Mouse (Mus musculus): ENCODE results near the gene Ssh2. TPM values are rescaled to one million over a fixed set of nuclear protein-coding genes. Genes with fewer than 3 reads are reported as not detected.
A peak's percentile ranks its signal among the peaks of the same experiment; 100 is the strongest.

Gene Ssh2
- polyA plus RNA-seq, 1 experiment from 2014 or later: 2.7 TPM

DNA sequence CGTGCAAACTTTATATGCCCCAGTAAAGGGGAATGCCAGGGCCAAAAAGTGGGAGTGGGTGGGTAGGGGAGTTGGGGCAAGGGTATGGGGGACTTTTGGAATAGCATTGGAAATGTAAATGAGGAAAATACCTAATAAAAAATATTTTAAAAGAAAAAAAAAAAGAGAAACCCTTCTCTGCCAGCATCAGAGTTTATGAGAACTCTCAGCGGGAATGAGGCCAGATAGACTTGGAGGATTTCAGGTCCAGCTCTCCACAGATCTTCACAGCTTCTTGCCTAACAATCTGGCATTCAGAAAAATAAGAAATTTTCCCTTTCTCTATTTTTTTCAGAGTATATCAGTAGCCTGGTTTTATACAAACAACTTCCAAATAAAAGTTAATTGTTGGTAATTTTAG lies 220.9 kb downstream of the Ssh2 start:
- ATAC-seq: no peak
- TF ChIP-seq CTCF (IDR thresholded peaks at IDR 0.05; ENCODE audit: low read depth): no peak
- Histone ChIP-seq H3K36me3 (ENCODE audit: control insufficient read depth, insufficient read depth) (peaks cover 21% of the 10 kb centered on the region), H3K27me3 (replicated peaks; ENCODE audit: control insufficient read depth, insufficient read depth, low read length) (no peaks in the 10 kb centered on the region), H3K27ac (ENCODE audit: low read depth, low read length) (no peak overlapping the region), H3K4me3 (ENCODE audit: low read depth, low read length) (no peak overlapping the region), H3K9ac (ENCODE audit: low read depth, low read length) (no peak overlapping the region), H3K4me1 (replicated peaks; ENCODE audit: control insufficient read depth, insufficient read depth, low read length) (no peaks in the 10 kb centered on the region), H3K4me2 (replicated peaks; ENCODE audit: low read depth) (no peak overlapping the region), H3K9me3 (ENCODE audit: control insufficient read depth) (no peaks in the 10 kb centered on the region)
- 95% methylated on average over 2 of the region's 2 CpGs for WGBS

DNA sequence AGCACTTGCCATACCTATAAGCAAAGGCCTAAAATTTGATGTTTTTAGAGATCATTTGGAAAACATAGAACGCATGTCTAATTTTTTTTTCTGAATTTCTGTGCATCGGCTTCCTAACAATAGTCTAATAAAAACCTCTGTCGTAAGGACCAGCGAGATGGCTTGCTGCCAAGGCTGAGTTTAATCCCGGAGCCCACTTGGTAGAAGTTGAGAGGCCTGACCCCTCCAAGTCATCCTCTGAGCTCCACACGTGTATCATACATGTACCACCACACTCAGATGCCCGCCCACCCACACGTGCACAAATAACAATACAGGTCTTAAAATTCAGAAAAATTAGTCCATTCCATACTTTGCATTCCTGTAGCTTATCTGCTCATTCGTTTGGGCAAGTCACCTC lies 224.0 kb downstream of the Ssh2 start:
- H3K4me2 ChIP-seq (replicated peaks; ENCODE audit: low read depth): no peak overlapping the region
- no peaks in the 10 kb centered on the region for H3K4me1 ChIP-seq (replicated peaks; ENCODE audit: control insufficient read depth, insufficient read depth, low read length)
- no peaks in the 10 kb centered on the region for H3K9me3 ChIP-seq (ENCODE audit: control insufficient read depth)
- H3K9ac ChIP-seq (ENCODE audit: low read depth, low read length): no peak overlapping the region
- H3K27ac ChIP-seq (ENCODE audit: low read depth, low read length): no peak overlapping the region
- ATAC-seq: no peak
- no peak overlapping the region for H3K4me3 ChIP-seq (ENCODE audit: low read depth, low read length)
- H3K27me3 ChIP-seq (replicated peaks; ENCODE audit: control insufficient read depth, insufficient read depth, low read length): no peaks in the 10 kb centered on the region
- peaks cover 23% of the 10 kb centered on the region for H3K36me3 ChIP-seq (ENCODE audit: control insufficient read depth, insufficient read depth)
- TF ChIP-seq CTCF (IDR thresholded peaks at IDR 0.05; ENCODE audit: low read depth): no peak
- WGBS: 77% methylated on average over 9 of the region's 9 CpGs

DNA sequence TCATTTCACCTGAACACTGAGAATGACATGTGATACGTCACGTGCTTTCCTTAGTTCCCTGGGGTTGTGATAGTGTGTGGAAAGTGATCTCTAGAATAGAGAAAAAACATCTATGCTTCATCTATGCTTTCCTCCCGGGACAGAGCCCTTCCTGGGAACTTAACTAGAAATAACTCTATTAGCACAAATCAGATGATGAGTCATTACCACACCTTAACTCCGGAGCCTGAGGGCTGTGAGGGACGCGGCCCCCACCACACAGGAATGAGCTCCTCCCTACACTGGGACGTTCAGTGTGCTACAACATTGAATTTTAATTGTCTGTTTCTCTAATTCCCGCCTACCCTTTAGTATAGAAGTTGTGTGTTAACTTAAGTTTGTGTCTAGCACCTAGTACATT lies 224.9 kb downstream of the Ssh2 start:
- no peak overlapping the region for H3K4me2 ChIP-seq (replicated peaks; ENCODE audit: low read depth)
- no peak overlapping the region for H3K27ac ChIP-seq (ENCODE audit: low read depth, low read length)
- no peaks in the 10 kb centered on the region for H3K4me1 ChIP-seq (replicated peaks; ENCODE audit: control insufficient read depth, insufficient read depth, low read length)
- H3K9ac ChIP-seq (ENCODE audit: low read depth, low read length): no peak overlapping the region
- no peaks in the 10 kb centered on the region for H3K9me3 ChIP-seq (ENCODE audit: control insufficient read depth)
- TF ChIP-seq CTCF (IDR thresholded peaks at IDR 0.05; ENCODE audit: low read depth): no peak
- 0 out of 2 replicates have a peak, but pooled peaks have one; percentile 31 for ATAC-seq
- no peak overlapping the region for H3K4me3 ChIP-seq (ENCODE audit: low read depth, low read length)
- peaks cover 23% of the 10 kb centered on the region for H3K36me3 ChIP-seq (ENCODE audit: control insufficient read depth, insufficient read depth)
- no peaks in the 10 kb centered on the region for H3K27me3 ChIP-seq (replicated peaks; ENCODE audit: control insufficient read depth, insufficient read depth, low read length)
- WGBS: 60% methylated on average over 8 of the region's 8 CpGs

DNA sequence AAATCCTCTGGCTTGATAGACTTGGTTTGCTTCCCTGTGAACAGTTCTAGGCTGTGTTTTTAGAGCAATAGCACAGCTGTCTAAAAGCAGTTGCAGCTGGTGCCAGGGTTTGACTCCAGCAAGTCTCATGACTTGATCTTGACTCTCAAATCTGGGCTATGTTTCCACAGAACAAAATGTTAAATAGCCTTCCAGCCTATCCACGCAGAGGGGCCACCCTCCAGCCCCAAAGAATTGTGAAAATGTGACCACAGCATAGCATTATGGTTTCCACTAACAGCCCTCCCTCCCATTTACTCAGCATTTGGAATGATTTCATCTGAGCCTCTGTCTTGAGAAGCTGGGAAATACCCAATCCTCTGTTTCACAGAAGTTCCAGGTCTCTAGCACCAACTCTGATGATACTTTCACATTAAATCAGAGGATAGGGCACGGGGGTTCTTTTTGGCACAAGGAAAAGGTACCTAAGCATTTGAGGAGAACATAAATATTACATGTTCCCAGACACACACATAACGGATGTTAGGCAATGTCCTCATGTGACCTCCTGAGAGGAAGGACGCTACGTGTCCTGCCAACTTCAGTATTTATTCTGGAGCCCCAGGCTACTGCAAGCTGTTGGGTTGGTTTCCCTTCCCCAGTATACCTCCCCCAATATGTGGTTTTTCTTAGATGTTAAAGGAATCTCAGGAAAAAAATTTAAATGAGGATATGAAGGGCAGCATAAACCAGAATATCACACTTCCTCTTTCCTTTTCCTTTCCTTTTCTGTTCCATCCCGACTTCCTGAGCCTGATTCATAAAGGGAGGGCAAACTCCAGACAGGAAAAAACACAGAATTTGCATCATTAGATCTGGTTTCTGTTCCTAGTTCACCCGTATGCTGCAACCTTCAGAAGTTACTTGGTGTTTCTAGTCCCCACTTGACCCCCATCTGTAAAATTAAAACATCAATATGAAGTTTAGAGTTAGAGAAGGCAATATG lies 226.4 kb downstream of the Ssh2 start:
- Histone ChIP-seq H3K27ac (ENCODE audit: low read depth, low read length) (peak overlapping the region; percentile 50; the same call in 1 of the 2 replicates), H3K27me3 (replicated peaks; ENCODE audit: control insufficient read depth, insufficient read depth, low read length) (no peaks in the 10 kb centered on the region), H3K9ac (ENCODE audit: low read depth, low read length) (no peak overlapping the region), H3K9me3 (ENCODE audit: control insufficient read depth) (no peaks in the 10 kb centered on the region), H3K4me1 (replicated peaks; ENCODE audit: control insufficient read depth, insufficient read depth, low read length) (no peaks in the 10 kb centered on the region), H3K4me2 (replicated peaks; ENCODE audit: low read depth) (no peak overlapping the region), H3K4me3 (ENCODE audit: low read depth, low read length) (no peak overlapping the region), H3K36me3 (ENCODE audit: control insufficient read depth, insufficient read depth) (peaks cover 23% of the 10 kb centered on the region)
- WGBS: 54% methylated on average over 7 of the region's 7 CpGs
- no peak for TF ChIP-seq CTCF (IDR thresholded peaks at IDR 0.05; ENCODE audit: low read depth)
- no peak for ATAC-seq

DNA sequence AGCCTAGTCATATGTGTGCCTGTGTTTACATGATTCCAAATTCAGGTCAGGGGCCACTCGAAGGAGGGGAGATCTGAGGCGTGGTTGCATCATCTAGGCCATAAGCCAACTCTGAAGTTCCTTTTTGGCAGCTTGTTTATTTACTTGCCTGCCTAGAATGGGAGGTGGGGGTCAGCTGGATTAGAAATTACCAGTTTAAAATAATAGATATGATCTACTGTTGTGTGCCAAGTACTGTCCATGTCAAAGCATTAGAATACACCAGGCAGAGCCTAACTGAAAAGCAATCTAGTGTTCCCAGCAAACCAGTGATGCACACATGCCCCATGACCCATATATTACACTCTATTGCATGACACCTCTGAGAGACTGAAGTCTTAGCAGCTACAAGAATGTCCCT lies 228.9 kb downstream of the Ssh2 start:
- TF ChIP-seq CTCF (IDR thresholded peaks at IDR 0.05; ENCODE audit: low read depth): no peak
- Histone ChIP-seq H3K4me3 (ENCODE audit: low read depth, low read length) (no peak overlapping the region), H3K9me3 (ENCODE audit: control insufficient read depth) (no peaks in the 10 kb centered on the region), H3K4me2 (replicated peaks; ENCODE audit: low read depth) (no peak overlapping the region), H3K27ac (ENCODE audit: low read depth, low read length) (no peak overlapping the region), H3K9ac (ENCODE audit: low read depth, low read length) (no peak overlapping the region), H3K4me1 (replicated peaks; ENCODE audit: control insufficient read depth, insufficient read depth, low read length) (no peaks in the 10 kb centered on the region), H3K27me3 (replicated peaks; ENCODE audit: control insufficient read depth, insufficient read depth, low read length) (no peaks in the 10 kb centered on the region), H3K36me3 (ENCODE audit: control insufficient read depth, insufficient read depth) (peaks cover 24% of the 10 kb centered on the region)
- WGBS: 46% methylated on average over 2 of the region's 2 CpGs
- ATAC-seq: no peak

DNA sequence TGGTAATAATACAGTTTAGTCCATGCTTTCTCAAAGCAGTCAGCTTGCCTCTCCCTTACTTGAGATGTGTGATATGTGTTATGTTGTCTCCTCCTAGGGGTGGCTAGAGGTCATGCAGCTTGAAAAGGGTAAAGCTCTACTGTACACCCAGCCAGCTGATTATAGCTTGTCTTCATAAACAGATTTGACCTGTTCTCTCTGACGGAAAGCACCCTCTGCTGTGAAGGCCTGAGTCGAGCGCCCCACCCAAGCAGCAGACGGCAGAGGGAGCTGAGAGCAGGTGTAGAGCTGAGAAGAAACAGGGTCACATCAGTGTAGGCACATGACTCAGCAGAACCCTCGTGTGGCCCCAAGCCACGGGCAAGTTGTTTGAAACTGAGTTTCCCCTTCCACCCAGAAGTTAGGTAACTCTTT lies 230.5 kb downstream of the Ssh2 start:
- Histone ChIP-seq H3K9ac (ENCODE audit: low read depth, low read length) (no peak overlapping the region), H3K9me3 (ENCODE audit: control insufficient read depth) (no peaks in the 10 kb centered on the region), H3K4me1 (replicated peaks; ENCODE audit: control insufficient read depth, insufficient read depth, low read length) (no peaks in the 10 kb centered on the region), H3K27ac (ENCODE audit: low read depth, low read length) (no peak overlapping the region; the same call in 1 of the 2 replicates), H3K4me2 (replicated peaks; ENCODE audit: low read depth) (no peak overlapping the region), H3K4me3 (ENCODE audit: low read depth, low read length) (no peak overlapping the region), H3K27me3 (replicated peaks; ENCODE audit: control insufficient read depth, insufficient read depth, low read length) (no peaks in the 10 kb centered on the region), H3K36me3 (ENCODE audit: control insufficient read depth, insufficient read depth) (peaks cover 22% of the 10 kb centered on the region)
- peak; percentile 90 for TF ChIP-seq CTCF (IDR thresholded peaks at IDR 0.05; ENCODE audit: low read depth)
- peak; percentile 85 for ATAC-seq
- WGBS: 13% methylated on average over 6 of the region's 6 CpGs
